Mouse (Mus musculus): ENCODE results near the gene Izumo1r. TPM values are rescaled to one million over a fixed set of nuclear protein-coding genes. Genes with fewer than 3 reads are reported as not detected.

The Izumo1r gene
- polyA plus RNA-seq, 1 experiment from 2014 or later = not detected

- whole genome bisulfite sequencing = 81% methylated on average over 3 of the region's 3 CpGs
- peaks cover 33% of the 10 kb centered on the region for H3K27me3 ChIP-seq (ENCODE audit: insufficient read depth, low read length)
Measured at GRCm38 (mm10) chr9:14858782-14859181, 45.0 kb downstream of the Izumo1r start.

GRCm38 (mm10) chr9:14858170-14858706 lies 45.5 kb downstream of the Izumo1r start:
- Histone ChIP-seq H3K9me3 (ENCODE audit: low read length) (no peaks in the 10 kb centered on the region), H3K9ac (replicated peaks; ENCODE audit: low read length) (no peak overlapping the region), H3K36me3 (ENCODE audit: insufficient read depth, low read length) (no peaks in the 10 kb centered on the region), H3K4me3 (ENCODE audit: low read length) (no peak overlapping the region), H3K4me2 (replicated peaks; ENCODE audit: low read depth, low read length) (no peak overlapping the region), H3K27ac (ENCODE audit: low read length) (no peak overlapping the region), H3K27me3 (ENCODE audit: insufficient read depth, low read length) (peaks cover 33% of the 10 kb centered on the region), H3K4me1 (ENCODE audit: insufficient read depth, low read length) (peaks cover 4% of the 10 kb centered on the region)
- ATAC-seq (ENCODE audit: low FRiP score, low TSS enrichment) = no peak
- 56% methylated on average over 7 of the region's 7 CpGs for WGBS

More at GRCm38 (mm10) chr9:14858782-14859181, 45.0 kb downstream of the Izumo1r start:
- Histone ChIP-seq H3K4me2 (replicated peaks; ENCODE audit: low read depth, low read length) (no peak overlapping the region), H3K4me1 (ENCODE audit: insufficient read depth, low read length) (peaks cover 4% of the 10 kb centered on the region), H3K4me3 (ENCODE audit: low read length) (no peak overlapping the region), H3K9me3 (ENCODE audit: low read length) (no peaks in the 10 kb centered on the region), H3K9ac (replicated peaks; ENCODE audit: low read length) (no peak overlapping the region), H3K27ac (ENCODE audit: low read length) (no peak overlapping the region), H3K36me3 (ENCODE audit: insufficient read depth, low read length) (no peaks in the 10 kb centered on the region)
- no peak for ATAC-seq (ENCODE audit: low FRiP score, low TSS enrichment)

- Histone ChIP-seq H3K27me3 (ENCODE audit: insufficient read depth, low read length) (peaks cover 33% of the 10 kb centered on the region), H3K9me3 (ENCODE audit: low read length) (no peaks in the 10 kb centered on the region), H3K4me3 (ENCODE audit: low read length) (no peak overlapping the region), H3K36me3 (ENCODE audit: insufficient read depth, low read length) (no peaks in the 10 kb centered on the region), H3K4me2 (replicated peaks; ENCODE audit: low read depth, low read length) (no peak overlapping the region), H3K4me1 (ENCODE audit: insufficient read depth, low read length) (peaks cover 4% of the 10 kb centered on the region), H3K27ac (ENCODE audit: low read length) (no peak overlapping the region), H3K9ac (replicated peaks; ENCODE audit: low read length) (no peak overlapping the region)
- no peak for ATAC-seq (ENCODE audit: low FRiP score, low TSS enrichment)
- 51% methylated on average over 4 of the region's 4 CpGs for WGBS
Measured at GRCm38 (mm10) chr9:14856922-14857654, 46.7 kb downstream of the Izumo1r start.

GRCm38 (mm10) chr9:14854585-14854984 lies 49.2 kb downstream of the Izumo1r start:
- 59% methylated on average over 4 of the region's 4 CpGs for WGBS
- H3K27ac ChIP-seq (ENCODE audit: low read length) = no peak overlapping the region

GRCm38 (mm10) chr9:14848267-14848935 lies 55.3 kb downstream of the Izumo1r start:
- Histone ChIP-seq H3K4me2 (replicated peaks; ENCODE audit: low read depth, low read length) (no peak overlapping the region), H3K9me3 (ENCODE audit: low read length) (0 out of 2 replicates have a peak, but pooled peaks cover 5% of the 10 kb centered on the region), H3K4me3 (ENCODE audit: low read length) (no peak overlapping the region), H3K36me3 (ENCODE audit: insufficient read depth, low read length) (no peaks in the 10 kb centered on the region), H3K9ac (replicated peaks; ENCODE audit: low read length) (no peak overlapping the region), H3K27me3 (ENCODE audit: insufficient read depth, low read length) (no peaks in the 10 kb centered on the region), H3K4me1 (ENCODE audit: insufficient read depth, low read length) (no peaks in the 10 kb centered on the region), H3K27ac (ENCODE audit: low read length) (no peak overlapping the region)
- 73% methylated on average over 1 of the region's 1 CpGs for WGBS
- no peak for ATAC-seq (ENCODE audit: low FRiP score, low TSS enrichment)

More at GRCm38 (mm10) chr9:14854585-14854984, 49.2 kb downstream of the Izumo1r start:
- H3K4me3 ChIP-seq (ENCODE audit: low read length) = no peak overlapping the region
- H3K9ac ChIP-seq (replicated peaks; ENCODE audit: low read length) = no peak overlapping the region
- ATAC-seq (ENCODE audit: low FRiP score, low TSS enrichment) = no peak
- H3K4me1 ChIP-seq (ENCODE audit: insufficient read depth, low read length) = no peaks in the 10 kb centered on the region
- no peak overlapping the region for H3K4me2 ChIP-seq (replicated peaks; ENCODE audit: low read depth, low read length)
- 0 out of 2 replicates have a peak, but pooled peaks cover 3% of the 10 kb centered on the region for H3K9me3 ChIP-seq (ENCODE audit: low read length)
- no peaks in the 10 kb centered on the region for H3K36me3 ChIP-seq (ENCODE audit: insufficient read depth, low read length)
- peaks cover 15% of the 10 kb centered on the region for H3K27me3 ChIP-seq (ENCODE audit: insufficient read depth, low read length)

- ATAC-seq (ENCODE audit: low FRiP score, low TSS enrichment) = no peak
- H3K9me3 ChIP-seq (ENCODE audit: low read length) = 0 out of 2 replicates have a peak, but pooled peaks cover 2% of the 10 kb centered on the region
- no peak overlapping the region for H3K4me3 ChIP-seq (ENCODE audit: low read length)
- no peak overlapping the region for H3K27ac ChIP-seq (ENCODE audit: low read length)
- H3K4me1 ChIP-seq (ENCODE audit: insufficient read depth, low read length) = 0 out of 2 replicates have a peak, but pooled peaks cover 4% of the 10 kb centered on the region
- no peaks in the 10 kb centered on the region for H3K36me3 ChIP-seq (ENCODE audit: insufficient read depth, low read length)
- H3K4me2 ChIP-seq (replicated peaks; ENCODE audit: low read depth, low read length) = no peak overlapping the region
- 51% methylated on average over 5 of the region's 5 CpGs for WGBS
- no peak overlapping the region for H3K9ac ChIP-seq (replicated peaks; ENCODE audit: low read length)
- H3K27me3 ChIP-seq (ENCODE audit: insufficient read depth, low read length) = no peaks in the 10 kb centered on the region
Measured at GRCm38 (mm10) chr9:14846428-14846827, 57.3 kb downstream of the Izumo1r start.

- H3K36me3 ChIP-seq (ENCODE audit: insufficient read depth, low read length) = no peaks in the 10 kb centered on the region
- H3K4me1 ChIP-seq (ENCODE audit: insufficient read depth, low read length) = 0 out of 2 replicates have a peak, but pooled peaks cover 7% of the 10 kb centered on the region
- H3K9ac ChIP-seq (replicated peaks; ENCODE audit: low read length) = no peak overlapping the region
- WGBS = 94% methylated on average over 3 of the region's 3 CpGs
- H3K4me2 ChIP-seq (replicated peaks; ENCODE audit: low read depth, low read length) = no peak overlapping the region
- H3K27me3 ChIP-seq (ENCODE audit: insufficient read depth, low read length) = no peaks in the 10 kb centered on the region
- 0 out of 2 replicates have a peak, but pooled peaks cover 2% of the 10 kb centered on the region for H3K9me3 ChIP-seq (ENCODE audit: low read length)
- ATAC-seq (ENCODE audit: low FRiP score, low TSS enrichment) = no peak
- H3K27ac ChIP-seq (ENCODE audit: low read length) = no peak overlapping the region
- H3K4me3 ChIP-seq (ENCODE audit: low read length) = no peak overlapping the region
Measured at GRCm38 (mm10) chr9:14843901-14844300, 59.8 kb downstream of the Izumo1r start.

GRCm38 (mm10) chr9:14843311-14843857 lies 60.4 kb downstream of the Izumo1r start:
- Histone ChIP-seq H3K9ac (replicated peaks; ENCODE audit: low read length) (no peak overlapping the region), H3K4me2 (replicated peaks; ENCODE audit: low read depth, low read length) (no peak overlapping the region), H3K36me3 (ENCODE audit: insufficient read depth, low read length) (no peaks in the 10 kb centered on the region), H3K27me3 (ENCODE audit: insufficient read depth, low read length) (no peaks in the 10 kb centered on the region), H3K4me1 (ENCODE audit: insufficient read depth, low read length) (0 out of 2 replicates have a peak, but pooled peaks cover 7% of the 10 kb centered on the region), H3K27ac (ENCODE audit: low read length) (no peak overlapping the region), H3K4me3 (ENCODE audit: low read length) (no peak overlapping the region), H3K9me3 (ENCODE audit: low read length) (0 out of 2 replicates have a peak, but pooled peaks cover 2% of the 10 kb centered on the region)
- WGBS = 89% methylated on average over 6 of the region's 6 CpGs
- no peak for ATAC-seq (ENCODE audit: low FRiP score, low TSS enrichment)

- 65% methylated on average over 10 of the region's 10 CpGs for WGBS
- H3K4me3 ChIP-seq (ENCODE audit: low read length) = no peak overlapping the region
- 0 out of 2 replicates have a peak, but pooled peaks cover 2% of the 10 kb centered on the region for H3K9me3 ChIP-seq (ENCODE audit: low read length)
- H3K4me2 ChIP-seq (replicated peaks; ENCODE audit: low read depth, low read length) = no peak overlapping the region
- H3K9ac ChIP-seq (replicated peaks; ENCODE audit: low read length) = no peak overlapping the region
- no peaks in the 10 kb centered on the region for H3K27me3 ChIP-seq (ENCODE audit: insufficient read depth, low read length)
- H3K4me1 ChIP-seq (ENCODE audit: insufficient read depth, low read length) = 0 out of 2 replicates have a peak, but pooled peaks cover 7% of the 10 kb centered on the region
- no peak for ATAC-seq (ENCODE audit: low FRiP score, low TSS enrichment)
- no peaks in the 10 kb centered on the region for H3K36me3 ChIP-seq (ENCODE audit: insufficient read depth, low read length)
- no peak overlapping the region for H3K27ac ChIP-seq (ENCODE audit: low read length)
Measured at GRCm38 (mm10) chr9:14841878-14842761, 61.6 kb downstream of the Izumo1r start.
